Mouse (Mus musculus) spleen, embryonic (tissue): ENCODE results near the gene Fbxw19.
"Not testable (repeated sequence)": the region's sequence is repeated elsewhere in the genome, so short reads cannot be mapped to it uniquely, and the experiment has no call there.

Experiments
- CTCF ChIA-PET: fragments of 350-600 bp; sonication (Branson Sonifier 250); formaldehyde crosslinking; loops from one replicate; lab custom pipeline; 2022; lab: Charles Lee

Fbxw19 gene

GRCm38 (mm10) chr9:109495775-109496174 lies at the start of gene Fbxw19:
TSS of gene Fbxw19 (minus strand) at chr9:109495875.
- CTCF ChIA-PET: not testable (repeated sequence)

GRCm38 (mm10) chr9:109523385-109524064 lies 27.9 kb upstream of the Fbxw19 start:
- CTCF ChIA-PET: no interaction called here

GRCm38 (mm10) chr9:109449040-109449439 lies 46.6 kb downstream of the Fbxw19 start, which contains the start of gene Fbxw16:
TSS of gene Fbxw16 (minus strand) at chr9:109449140.
- CTCF ChIA-PET: no interaction called here

- CTCF ChIA-PET: no interaction called here
These were observed 62.7 kb downstream of the Fbxw19 start for GRCm38 (mm10) chr9:109432956-109433355.
